In the genomic region with DNA sequence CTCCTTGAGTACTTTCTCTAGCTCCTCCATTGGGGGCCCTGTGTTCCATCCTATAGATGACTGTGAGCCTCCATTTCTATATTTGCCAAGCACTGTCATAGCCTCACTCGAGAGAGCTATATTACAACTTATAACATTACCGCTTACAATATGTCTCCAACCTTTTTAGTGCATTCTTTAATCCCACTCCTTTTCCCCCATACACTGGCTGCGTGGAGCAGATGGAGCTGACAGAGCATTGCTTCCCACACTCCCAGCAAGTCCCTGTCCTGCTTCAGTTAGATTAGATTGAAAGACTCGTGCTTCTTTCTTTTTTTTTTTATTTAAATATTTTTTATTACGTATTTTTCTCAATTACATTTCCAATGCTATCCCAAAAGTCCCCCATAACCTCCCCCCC, we compare ENCODE assay signal across 26 mouse cellular contexts.
"Had no signal": no experiment of that assay in that cellular context is flagged by ENCODE, and none has a peak within 500 bp of the region (broad histone marks: within the 10 kb centered on the region; RNA-seq: fewer than 3 reads in every experiment).

No protein-coding gene starts in this region.

- H3K4me3 ChIP-seq: gastrocnemius, adult 2 months; heart, embryonic 10.5 days; heart, embryonic 12.5 days; hindbrain, embryonic 10.5 days; hindbrain, embryonic 12.5 days; intestine, embryonic 15.5 days; left cerebral cortex, adult 2 months; limb, embryonic 10.5 days; limb, embryonic 12.5 days; liver, embryonic 13.5 days; liver, embryonic 15.5 days had no signal

- DNase-seq: gastrocnemius, adult 2 months; gastrocnemius, postnatal 10 days; gastrocnemius, postnatal 25 days; heart, adult 18-20 months; heart, postnatal 10 days; heart, postnatal 4 days; kidney, adult 18-20 months; kidney, adult 8-10 months; kidney, postnatal 10 days; kidney, postnatal 25 days; kidney, postnatal 4 days; liver; liver, embryonic 13.5 days had no signal

- ATAC-seq: hindbrain, embryonic 16.5 days; inflammation-experienced regulatory T-cells, adult 6 months; intestine, embryonic 15.5 days; intestine, postnatal 0 days had no signal

- H3K27ac ChIP-seq: gastrocnemius, adult 2 months; heart, embryonic 10.5 days; hindbrain, embryonic 10.5 days; hindbrain, embryonic 12.5 days; hindbrain, embryonic 14.5 days; intestine, embryonic 15.5 days; limb, embryonic 10.5 days; limb, embryonic 12.5 days; liver, embryonic 13.5 days; liver, embryonic 15.5 days had no signal
